Comparison of ENCODE assay signal across 9 mouse cellular contexts in genomic region chr7:4546591-4547131, GRCm38 (mm10). TPM values are rescaled to one million over a fixed set of nuclear protein-coding genes. Genes with fewer than 3 reads are reported as not detected.
A peak's percentile ranks its signal among the peaks of the same experiment; 100 is the strongest.
DNase-seq lines count a peak whose midpoint lies in the region; ATAC-seq and TF ChIP-seq lines count a peak whose summit lies in the region.
"Had no signal": no experiment of that assay in that cellular context is flagged by ENCODE, and none has a peak within 500 bp of the region (broad histone marks: within the 10 kb centered on the region; RNA-seq: fewer than 3 reads in every experiment).

No protein-coding gene starts in this region.

- WGBS in forebrain, postnatal 0 days: under 1% methylated on average over 26 of the region's 26 CpGs
- WGBS in hindbrain, embryonic 12.5 days: 2% methylated on average over 26 of the region's 26 CpGs
- 2% methylated on average over 26 of the region's 26 CpGs for WGBS in lung, embryonic 14.5 days

- no peak for TF ChIP-seq CTCF in ES-Bruce4 (IDR thresholded peaks at IDR 0.05; ENCODE audit: low read depth, low read length)
- peak; percentile 41 for TF ChIP-seq CTCF in forebrain, postnatal 0 days (IDR thresholded peaks at IDR 0.05; ENCODE audit: low read depth)
- TF ChIP-seq CTCF in lung, embryonic 14.5 days (IDR thresholded peaks at IDR 0.05; ENCODE audit: low read depth): 0 out of 2 replicates have a peak, but pooled peaks have one; percentile 9

- H3K36me3 ChIP-seq in ES-Bruce4 (ENCODE audit: control insufficient read depth, insufficient read depth, low read length, poor library complexity, severe bottlenecking): no peaks in the 10 kb centered on the region
- peaks cover 14% of the 10 kb centered on the region; the same call in 1 of the 2 replicates for H3K36me3 ChIP-seq in forebrain, postnatal 0 days (ENCODE audit: insufficient read depth)
- 0 out of 2 replicates have a peak, but pooled peaks cover 11% of the 10 kb centered on the region for H3K36me3 ChIP-seq in hindbrain, embryonic 12.5 days
- no peaks in the 10 kb centered on the region for H3K36me3 ChIP-seq in lung, embryonic 14.5 days (ENCODE audit: insufficient read depth)

- DNase-seq in cerebellum, adult 8-10 months: peak; percentile 77
- DNase-seq in forebrain, postnatal 0 days: peak; percentile 97
- DNase-seq in layer of hippocampus, postnatal 10 days (ENCODE audit: low spot score in 2 of 2): peak; percentile 93 to 95
- peak; percentile 78 for DNase-seq in lung, embryonic 14.5 days
- peak; percentile 64 for DNase-seq in ovary, postnatal 36 days (ENCODE audit: low spot score)
- DNase-seq in spleen, adult 18-20 months: no peak

- H3K27ac ChIP-seq in ES-Bruce4 (ENCODE audit: insufficient read depth, low read length): no peak overlapping the region
- H3K27ac ChIP-seq in forebrain, postnatal 0 days (ENCODE audit: low read depth, low read length): peak overlapping the region; percentile 94
- H3K27ac ChIP-seq in hindbrain, embryonic 12.5 days: peak overlapping the region; percentile 84
- H3K27ac ChIP-seq in lung, embryonic 14.5 days (ENCODE audit: low read depth): no peak overlapping the region

- no peaks in the 10 kb centered on the region for H3K9me3 ChIP-seq in ES-Bruce4 (replicated peaks; ENCODE audit: control insufficient read depth, insufficient read depth, low read length, poor library complexity, severe bottlenecking)
- H3K9me3 ChIP-seq in forebrain, postnatal 0 days (ENCODE audit: low read length): no peaks in the 10 kb centered on the region
- no peaks in the 10 kb centered on the region for H3K9me3 ChIP-seq in hindbrain, embryonic 12.5 days (replicated peaks)
- no peaks in the 10 kb centered on the region for H3K9me3 ChIP-seq in lung, embryonic 14.5 days (ENCODE audit: low read depth, low read length)

- peak overlapping the region; percentile 34 for H3K4me3 ChIP-seq in ES-Bruce4 (ENCODE audit: low read depth, low read length)
- peak overlapping the region; percentile 61 for H3K4me3 ChIP-seq in forebrain, postnatal 0 days (ENCODE audit: low read depth, low read length)
- peak overlapping the region; percentile 46 for H3K4me3 ChIP-seq in hindbrain, embryonic 12.5 days
- peak overlapping the region; percentile 29 for H3K4me3 ChIP-seq in lung, embryonic 14.5 days (ENCODE audit: low read depth, low read length)

- no peak for TF ChIP-seq POLR2A in ES-Bruce4 (IDR thresholded peaks at IDR 0.05; ENCODE audit: insufficient read depth, low read length)

- no peaks in the 10 kb centered on the region for H3K27me3 ChIP-seq in ES-Bruce4 (ENCODE audit: control insufficient read depth, insufficient read depth, low read length, poor library complexity, severe bottlenecking)
- no peaks in the 10 kb centered on the region for H3K27me3 ChIP-seq in forebrain, postnatal 0 days (ENCODE audit: insufficient read depth, low read length)
- 0 out of 2 replicates have a peak, but pooled peaks cover 2% of the 10 kb centered on the region for H3K27me3 ChIP-seq in hindbrain, embryonic 12.5 days
- 0 out of 2 replicates have a peak, but pooled peaks cover 3% of the 10 kb centered on the region for H3K27me3 ChIP-seq in lung, embryonic 14.5 days (ENCODE audit: insufficient read depth, low read length)

- TF ChIP-seq EP300 in ES-Bruce4 (IDR thresholded peaks at IDR 0.05; ENCODE audit: insufficient read depth, low read depth, low read length): no peak

- ATAC-seq in forebrain, postnatal 0 days: peak; percentile 91
- ATAC-seq in hindbrain, embryonic 12.5 days (ENCODE audit: low FRiP score): peak; percentile 91
- ATAC-seq in lung, embryonic 14.5 days (ENCODE audit: insufficient read depth): peak; percentile 86

- no peak overlapping the region for H3K9ac ChIP-seq in ES-Bruce4 (ENCODE audit: low read depth, poor library complexity, severe bottlenecking)
- H3K9ac ChIP-seq in forebrain, postnatal 0 days: peak overlapping the region; percentile 84
- H3K9ac ChIP-seq in hindbrain, embryonic 12.5 days: peak overlapping the region; percentile 66
- H3K9ac ChIP-seq in lung, embryonic 14.5 days: no peak overlapping the region; the same call in 1 of the 2 replicates

- H3K4me1 ChIP-seq in ES-Bruce4 (ENCODE audit: control insufficient read depth, insufficient read depth, low read length): no peaks in the 10 kb centered on the region
- H3K4me1 ChIP-seq in forebrain, postnatal 0 days (ENCODE audit: insufficient read depth): peaks cover 9% of the 10 kb centered on the region
- peaks cover 13% of the 10 kb centered on the region for H3K4me1 ChIP-seq in hindbrain, embryonic 12.5 days
- 0 out of 2 replicates have a peak, but pooled peaks cover 6% of the 10 kb centered on the region for H3K4me1 ChIP-seq in lung, embryonic 14.5 days (ENCODE audit: insufficient read depth)

- peak overlapping the region; percentile 70 for H3K4me2 ChIP-seq in forebrain, postnatal 0 days (ENCODE audit: low read depth)
- H3K4me2 ChIP-seq in hindbrain, embryonic 12.5 days (replicated peaks): peak overlapping the region; percentile 62
- peak overlapping the region; percentile 56 for H3K4me2 ChIP-seq in lung, embryonic 14.5 days

RNA-seq across cellular contexts. Expression of gene Syt5, which starts 0.7 kb away (rescaled TPM):
- polyA plus RNA-seq in ES-Bruce4 (2011; ENCODE audit: insufficient read depth, insufficient read length, low read depth, missing spikeins): 4.3 and 4.9 TPM in 2 replicates
- 170 and 231 TPM in 2 replicates for total RNA-seq in forebrain, postnatal 0 days (2014; rRNA removed)
- 301 and 305 TPM in 2 replicates for polyA plus RNA-seq in forebrain, postnatal 0 days (2015; fragmentation: Nextera tagmentation; extraction: Ambion mirVana)
- 32.9 and 33.2 TPM in 2 replicates for polyA plus RNA-seq in hindbrain, embryonic 12.5 days (2016; fragmentation: Nextera tagmentation; extraction: Ambion mirVana)
- total RNA-seq in layer of hippocampus, postnatal 10 days (2021): 100 to 1,000 TPM; 203 to 205 TPM
- 3.9 and 4.9 TPM in 2 replicates for polyA plus RNA-seq in lung, embryonic 14.5 days (2014; fragmentation: Nextera tagmentation; extraction: Ambion mirVana)
- total RNA-seq: neutrophil, adult 5-6 weeks had no signal

RNA-seq across cellular contexts. Expression of gene Dnaaf3, which starts 14.4 kb away (rescaled TPM):
- 9.2 and 10.0 TPM in 2 replicates for polyA plus RNA-seq in ES-Bruce4 (2011; ENCODE audit: insufficient read depth, insufficient read length, low read depth, missing spikeins)
- 0.62 and 2.2 TPM in 2 replicates for total RNA-seq in forebrain, postnatal 0 days (2014; rRNA removed)
- polyA plus RNA-seq in forebrain, postnatal 0 days (2015; fragmentation: Nextera tagmentation; extraction: Ambion mirVana): 1.3 and 2.0 TPM in 2 replicates
- polyA plus RNA-seq in hindbrain, embryonic 12.5 days (2016; fragmentation: Nextera tagmentation; extraction: Ambion mirVana): 2.5 and 3.6 TPM in 2 replicates
- total RNA-seq in layer of hippocampus, postnatal 10 days (2021): 1 to 10 TPM; 1.2 to 1.4 TPM
- polyA plus RNA-seq in lung, embryonic 14.5 days (2014; fragmentation: Nextera tagmentation; extraction: Ambion mirVana): 0.87 and 1.2 TPM in 2 replicates

RNA-seq across cellular contexts. Expression of gene Tnni3, which starts 22.6 kb away (rescaled TPM):
- polyA plus RNA-seq in ES-Bruce4 (2011; ENCODE audit: insufficient read depth, insufficient read length, low read depth, missing spikeins): 10.0 and 11.5 TPM in 2 replicates
- 0.62 and 3.6 TPM in 2 replicates for total RNA-seq in forebrain, postnatal 0 days (2014; rRNA removed)
- polyA plus RNA-seq in forebrain, postnatal 0 days (2015; fragmentation: Nextera tagmentation; extraction: Ambion mirVana): 0.89 and 1.2 TPM in 2 replicates
- polyA plus RNA-seq in hindbrain, embryonic 12.5 days (2016; fragmentation: Nextera tagmentation; extraction: Ambion mirVana): 2.2 and 3.1 TPM in 2 replicates
- 1 to 10 TPM in 1 of 2 experiments, under 1 TPM in 1; 0.94 to 2.0 TPM for total RNA-seq in layer of hippocampus, postnatal 10 days (2021)
- 5.3 and 47.0 TPM in 2 replicates for polyA plus RNA-seq in lung, embryonic 14.5 days (2014; fragmentation: Nextera tagmentation; extraction: Ambion mirVana)

RNA-seq across cellular contexts. Expression of gene Tnnt1, which starts 30.5 kb away (rescaled TPM):
- polyA plus RNA-seq in ES-Bruce4 (2011; ENCODE audit: insufficient read depth, insufficient read length, low read depth, missing spikeins): 20.2 and 20.7 TPM in 2 replicates
- total RNA-seq in forebrain, postnatal 0 days (2014; rRNA removed): 0.77 and 2.9 TPM in 2 replicates
- 3.4 and 3.9 TPM in 2 replicates for polyA plus RNA-seq in forebrain, postnatal 0 days (2015; fragmentation: Nextera tagmentation; extraction: Ambion mirVana)
- 19.2 and 72.4 TPM in 2 replicates for polyA plus RNA-seq in hindbrain, embryonic 12.5 days (2016; fragmentation: Nextera tagmentation; extraction: Ambion mirVana)
- 1 to 10 TPM; 2.0 to 2.9 TPM for total RNA-seq in layer of hippocampus, postnatal 10 days (2021)
- 6.3 and 15.4 TPM in 2 replicates for polyA plus RNA-seq in lung, embryonic 14.5 days (2014; fragmentation: Nextera tagmentation; extraction: Ambion mirVana)
- total RNA-seq: neutrophil, adult 5-6 weeks had no signal

RNA-seq across cellular contexts. Expression of gene Ppp1r12c, which starts 45.2 kb away (rescaled TPM):
- polyA plus RNA-seq in ES-Bruce4 (2011; ENCODE audit: insufficient read depth, insufficient read length, low read depth, missing spikeins): 63.1 and 68.7 TPM in 2 replicates
- 94.2 and 100 TPM in 2 replicates for total RNA-seq in forebrain, postnatal 0 days (2014; rRNA removed)
- 27.8 and 35.1 TPM in 2 replicates for polyA plus RNA-seq in forebrain, postnatal 0 days (2015; fragmentation: Nextera tagmentation; extraction: Ambion mirVana)
- 65.8 and 72.0 TPM in 2 replicates for polyA plus RNA-seq in hindbrain, embryonic 12.5 days (2016; fragmentation: Nextera tagmentation; extraction: Ambion mirVana)
- total RNA-seq in layer of hippocampus, postnatal 10 days (2021): 100 to 1,000 TPM; 114 to 125 TPM
- polyA plus RNA-seq in lung, embryonic 14.5 days (2014; fragmentation: Nextera tagmentation; extraction: Ambion mirVana): 54.3 TPM in 2 replicates

Comparison
In these comparisons a context has a peak if more than half of its experiments do, and no peak if none do; other contexts are left out.
1. H3K27ac ChIP-seq: peak in forebrain, postnatal 0 days (single experiment) and hindbrain, embryonic 12.5 days (single experiment); none in ES-Bruce4 (single experiment) and lung, embryonic 14.5 days (single experiment).
2. H3K9ac ChIP-seq: peak in forebrain, postnatal 0 days (single experiment) and hindbrain, embryonic 12.5 days (single experiment); none in ES-Bruce4 (single experiment) and lung, embryonic 14.5 days (single experiment).
3. DNase-seq: peak in cerebellum, adult 8-10 months (single experiment), forebrain, postnatal 0 days (single experiment), layer of hippocampus, postnatal 10 days (2 of 2), lung, embryonic 14.5 days (single experiment) and ovary, postnatal 36 days (single experiment); none in spleen, adult 18-20 months (0 of 2).
4. Peak in every context shown above with its lines, with median percentiles within 50 percentile points of each other: H3K4me3 ChIP-seq, ATAC-seq and H3K4me2 ChIP-seq.